Mouse (Mus musculus) CD8-positive naive resting alpha-beta T cell, adult 57 days (primary cell): ENCODE data around the gene Gabpa. TPM values are rescaled to one million over a fixed set of nuclear protein-coding genes. Genes with fewer than 3 reads are reported as not detected.

Experiments
- total RNA-seq: library from RNA; stranded (reverse); gene quantifications from one replicate; pipeline ENCODE4 v1.2.4, GENCODE M21; 2023

Gene Gabpa
- 47.9 TPM for total RNA-seq

GRCm38 (mm10) chr16:84834745-84835440 is at the start of gene Gabpa:
Gene Gabpa, plus strand, starts transcription at chr16:84834925.

GRCm38 (mm10) chr16:84835441-84835822 is 707 bp downstream of the Gabpa start, which contains the start of gene Atp5j:
Gene Atp5j, minus strand, starts transcription at chr16:84835625.

Other genes with a start within 250 kb of the Gabpa start
- 21.7 TPM for gene Mrpl39, start 99.2 kb upstream of the Gabpa start, total RNA-seq
- gene Jam2, start 60.8 kb upstream of the Gabpa start, total RNA-seq: not detected
- 118 TPM for gene Atp5j, start 700 bp downstream of the Gabpa start, total RNA-seq